Mouse (Mus musculus) embryonic facial prominence, embryonic 11.5 days (tissue): Measurements from ENCODE around the gene Vmn1r229. TPM values are rescaled to one million over a fixed set of nuclear protein-coding genes. Genes with fewer than 3 reads are reported as not detected.

Source experiments
- ATAC-seq: fragments of 200-750 bp; cut with Nextera tagmentation; replicated peaks from 2 replicates; pipeline ENCODE4 v1.8.0; 2017; ENCODE audit warnings: low read depth; ENCODE audit not compliant: insufficient number of reproducible peaks, low FRiP score, low TSS enrichment
- DNase-seq: peaks from one replicate; pipeline ENCODE4 v3.0.0-alpha.2; 2015; ENCODE audit warnings: low spot score
- H3K27ac ChIP-seq: fragments of 300-500 bp; sonication (generic); replicated peaks from 2 replicates; pipeline ENCODE4 v1.5.1; 2014; ENCODE audit warnings: mild to moderate bottlenecking, low read depth, low read length, control low read depth
- H3K27me3 ChIP-seq: fragments of 300-500 bp; sonication (generic); 2 replicates; pipeline ENCODE4 v1.6.1; 2014; ENCODE audit warnings: mild to moderate bottlenecking, low read length, moderate library complexity, mixed read lengths; ENCODE audit not compliant: control insufficient read depth, insufficient read depth
- H3K36me3 ChIP-seq: fragments of 300-500 bp; sonication (generic); replicated peaks from 2 replicates; pipeline ENCODE4 v1.6.1; 2014; ENCODE audit warnings: low read depth, mild to moderate bottlenecking, low read length, moderate library complexity, mixed read lengths; ENCODE audit not compliant: control insufficient read depth, insufficient read depth
- H3K4me1 ChIP-seq: fragments of 300-500 bp; sonication (generic); 2 replicates; pipeline ENCODE4 v1.6.1; 2014; ENCODE audit warnings: low read length, mixed read lengths; ENCODE audit not compliant: control insufficient read depth, insufficient read depth
- H3K4me2 ChIP-seq: fragments of 300-500 bp; sonication (generic); 2 replicates; pipeline ENCODE4 v1.6.1; 2014; ENCODE audit warnings: low read depth, mild to moderate bottlenecking, control low read depth, low read length, moderate library complexity
- H3K4me3 ChIP-seq: fragments of 300-500 bp; sonication (generic); 2 replicates; pipeline ENCODE4 v1.5.1; 2014; ENCODE audit warnings: low read depth, low read length, control low read depth
- H3K9ac ChIP-seq: fragments of 300-500 bp; sonication (generic); replicated peaks from 2 replicates; pipeline ENCODE4 v1.6.1; 2014; ENCODE audit warnings: mild to moderate bottlenecking, control low read depth, low read length
- H3K9me3 ChIP-seq: fragments of 300-500 bp; sonication (generic); replicated peaks from 2 replicates; pipeline ENCODE4 v1.6.1; 2016; ENCODE audit warnings: mild to moderate bottlenecking, low read length, inconsistent platforms, mixed read lengths; ENCODE audit not compliant: control insufficient read depth
- WGBS: fragments of 180-500 bp; shearing (Covaris S2); extraction: QIAGEN DNeasy Blood & Tissue Kit; methylation state at CpG from one replicate; pipeline ENCODE4 v1.1.7; 2014; 5-methylcytosine and 5-hydroxymethylcytosine counted together
- polyA plus RNA-seq: library from polyadenylated mRNA; unstranded; fragments of >200 nt; fragmentation: Nextera tagmentation; extraction: Ambion mirVana; gene quantifications from 2 replicates; pipeline ENCODE4 v1.2.1, GENCODE M21; 2014

Gene Vmn1r229
- polyA plus RNA-seq: not detected in 2 replicates

GRCm38 (mm10) chr17:20811255-20811654, at the start of gene Vmn1r229:
TSS of gene Vmn1r229 (plus strand) at chr17:20811555.
- 51% methylated on average over 1 of the region's 1 CpGs for WGBS
- H3K4me1 ChIP-seq: no peaks in the 10 kb centered on the region
- no peaks in the 10 kb centered on the region for H3K36me3 ChIP-seq
- no peak within 1 kb of the TSS for H3K4me3 ChIP-seq
- no peak within 1 kb of the TSS for H3K9ac ChIP-seq
- no peak within 1 kb of the TSS for H3K27ac ChIP-seq
- no peaks in the 10 kb centered on the region for H3K27me3 ChIP-seq
- H3K4me2 ChIP-seq: no peak within 1 kb of the TSS
- DNase-seq (no peak), ATAC-seq (no peak)
- no peaks in the 10 kb centered on the region for H3K9me3 ChIP-seq

GRCm38 (mm10) chr17:20786057-20786456, 25.3 kb upstream of the Vmn1r229 start, which contains the start of gene Vmn1r228:
TSS of gene Vmn1r228 (minus strand) at chr17:20786157.
- H3K9ac ChIP-seq: no peak within 1 kb of the TSS
- H3K4me1 ChIP-seq: no peaks in the 10 kb centered on the region
- no peaks in the 10 kb centered on the region for H3K36me3 ChIP-seq
- H3K9me3 ChIP-seq: no peaks in the 10 kb centered on the region
- DNase-seq (no peak), ATAC-seq (no peak)
- no peak within 1 kb of the TSS for H3K27ac ChIP-seq
- H3K4me2 ChIP-seq: no peak within 1 kb of the TSS
- no peaks in the 10 kb centered on the region for H3K27me3 ChIP-seq
- H3K4me3 ChIP-seq: no peak within 1 kb of the TSS

GRCm38 (mm10) chr17:20840144-20840543, 28.8 kb downstream of the Vmn1r229 start, which contains the start of gene Vmn1r230:
TSS of gene Vmn1r230 (plus strand) at chr17:20840444.
- H3K9ac ChIP-seq: no peak within 1 kb of the TSS
- ATAC-seq (no peak), DNase-seq (no peak)
- H3K4me2 ChIP-seq: no peak within 1 kb of the TSS
- no peaks in the 10 kb centered on the region for H3K36me3 ChIP-seq
- no peaks in the 10 kb centered on the region for H3K4me1 ChIP-seq
- WGBS: 31% methylated on average over 1 of the region's 1 CpGs
- no peak within 1 kb of the TSS for H3K4me3 ChIP-seq
- no peak within 1 kb of the TSS for H3K27ac ChIP-seq
- H3K9me3 ChIP-seq: no peaks in the 10 kb centered on the region
- H3K27me3 ChIP-seq: no peaks in the 10 kb centered on the region

Other genes with a start within 250 kb of the Vmn1r229 start
- gene Vmn2r109, start 246.8 kb upstream of the Vmn1r229 start, polyA plus RNA-seq: not detected in 2 replicates
- 0.04 and 0.06 TPM in 2 replicates for gene Vmn2r110, start 215.1 kb upstream of the Vmn1r229 start, polyA plus RNA-seq
- gene Fpr-rs3, start 186.7 kb upstream of the Vmn1r229 start, polyA plus RNA-seq: not detected in 2 replicates
- not detected in 2 replicates for gene Vmn1r226, start 128.7 kb upstream of the Vmn1r229 start, polyA plus RNA-seq
- gene Vmn1r227, start 81.7 kb upstream of the Vmn1r229 start, polyA plus RNA-seq: not detected in 2 replicates
- gene Vmn1r228, start 25.4 kb upstream of the Vmn1r229 start, polyA plus RNA-seq: not detected in 2 replicates
- gene Vmn1r230, start 28.9 kb downstream of the Vmn1r229 start, polyA plus RNA-seq: not detected in 2 replicates
- gene Vmn1r231, start 93.5 kb downstream of the Vmn1r229 start, polyA plus RNA-seq: not detected in 2 replicates
- gene Vmn1r232, start 108.2 kb downstream of the Vmn1r229 start, polyA plus RNA-seq: not detected in 2 replicates
- gene Ppp2r1a, start 133.8 kb downstream of the Vmn1r229 start, polyA plus RNA-seq: 441 and 476 TPM in 2 replicates
- not detected in 2 replicates for gene Vmn1r233, start 184.9 kb downstream of the Vmn1r229 start, polyA plus RNA-seq
- gene Zfp160, start 197.3 kb downstream of the Vmn1r229 start, polyA plus RNA-seq: 18.8 and 19.1 TPM in 2 replicates